In the genomic region with DNA sequence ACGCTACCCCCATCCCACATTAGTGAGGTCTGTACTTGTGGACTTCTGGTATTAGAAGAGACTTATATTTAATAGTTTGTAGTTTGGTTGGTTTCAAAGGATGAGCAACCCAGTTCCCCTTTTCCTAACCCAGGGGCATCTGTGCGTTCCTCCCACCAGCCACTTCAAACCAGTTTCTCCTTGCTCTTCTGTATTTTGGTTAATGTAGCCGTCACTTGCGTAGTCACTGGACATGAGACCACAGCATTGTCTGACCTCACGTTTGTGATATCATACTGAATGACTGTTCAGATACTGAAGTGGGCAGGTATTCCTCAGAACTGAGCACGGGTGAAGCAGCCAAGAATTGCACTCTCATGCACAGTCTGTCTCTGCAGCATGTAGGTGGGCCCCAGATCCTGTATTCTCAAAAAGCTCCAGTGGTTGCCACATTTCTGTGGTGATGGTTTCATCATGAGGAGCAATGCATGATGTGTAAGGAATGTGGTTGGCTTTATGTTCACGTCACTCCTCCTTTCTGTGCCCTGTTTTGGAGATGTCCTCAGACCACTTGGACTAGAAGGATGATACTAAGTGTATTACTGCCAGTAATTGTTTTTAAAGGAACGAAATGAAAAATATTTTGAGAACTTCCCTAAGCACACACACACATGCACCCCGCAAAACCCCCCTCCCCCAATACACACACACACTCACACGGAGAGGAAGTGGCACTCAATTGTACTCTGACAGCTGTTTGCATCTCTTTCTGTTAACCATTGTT, we compare ENCODE assay signal across 16 mouse cellular contexts.
DNase-seq lines count a peak whose midpoint lies in the region; ATAC-seq and TF ChIP-seq lines count a peak whose summit lies in the region.
"Had no signal": no experiment of that assay in that cellular context is flagged by ENCODE, and none has a peak within 500 bp of the region (broad histone marks: within the 10 kb centered on the region; RNA-seq: fewer than 3 reads in every experiment).

No protein-coding gene starts in this region.

- H3K9me3 ChIP-seq in neural tube, embryonic 11.5 days (ENCODE audit: control insufficient read depth, low read length), result no peaks in the 10 kb centered on the region
- H3K9me3 ChIP-seq: intestine, embryonic 15.5 days had no signal

- H3K4me1 ChIP-seq in neural tube, embryonic 11.5 days (ENCODE audit: control insufficient read depth, insufficient read depth, low read length), result no peaks in the 10 kb centered on the region
- H3K4me1 ChIP-seq in bone marrow, adult 2 months (ENCODE audit: control insufficient read depth, insufficient read depth, low read length), result peaks cover 6% of the 10 kb centered on the region
- H3K4me1 ChIP-seq: intestine, embryonic 15.5 days had no signal

- no peak overlapping the region for H3K27ac ChIP-seq in neural tube, embryonic 11.5 days (ENCODE audit: low read depth, low read length)
- peak overlapping the region; percentile 24; the same call in 1 of the 2 replicates for H3K27ac ChIP-seq in bone marrow, adult 2 months (ENCODE audit: control insufficient read depth, insufficient read depth, low read depth, low read length, poor library complexity)
- H3K27ac ChIP-seq: intestine, embryonic 15.5 days had no signal

- WGBS in neural tube, embryonic 11.5 days, result 87% methylated on average over 10 of the region's 10 CpGs
- 15% methylated on average over 10 of the region's 10 CpGs for WGBS in bone marrow, adult 2 months

- H3K4me3 ChIP-seq in neural tube, embryonic 11.5 days (ENCODE audit: low read depth, low read length), result no peak overlapping the region
- no peak overlapping the region for H3K4me3 ChIP-seq in bone marrow, adult 2 months (replicated peaks; ENCODE audit: control insufficient read depth, low read depth, low read length)
- H3K4me3 ChIP-seq: erythroblast, embryonic 14.5 days; intestine, embryonic 15.5 days had no signal

- ATAC-seq in neural tube, embryonic 11.5 days (ENCODE audit: insufficient read depth, low FRiP score, low TSS enrichment), result peak; percentile 23; the same call in 1 of the 2 replicates
- peak; percentile 83 for ATAC-seq in monocyte, adult 5-6 weeks (replicated peaks; ENCODE audit: insufficient number of reproducible peaks, low FRiP score, low TSS enrichment, poor library complexity, severe bottlenecking)
- ATAC-seq: intestine, embryonic 15.5 days; lung, postnatal 0 days had no signal

- no peak overlapping the region for H3K9ac ChIP-seq in neural tube, embryonic 11.5 days (ENCODE audit: low read length)
- H3K9ac ChIP-seq: intestine, embryonic 15.5 days had no signal

- no peak for TF ChIP-seq POLR2A in bone marrow, adult 2 months (IDR thresholded peaks at IDR 0.05; ENCODE audit: borderline replicate concordance, control insufficient read depth, low read depth, low read length)

- H3K27me3 ChIP-seq in neural tube, embryonic 11.5 days (ENCODE audit: control insufficient read depth, insufficient read depth, low read length), result no peaks in the 10 kb centered on the region
- H3K27me3 ChIP-seq: intestine, embryonic 15.5 days had no signal

- TF ChIP-seq CTCF in bone marrow, adult 2 months (IDR thresholded peaks at IDR 0.05; ENCODE audit: control insufficient read depth, insufficient read depth, low read length), result no peak

- intact Hi-C loops in heart, postnatal 14 days (cut with DNase I), result no loop called here

- DNase-seq in neural tube, embryonic 11.5 days (ENCODE audit: low spot score), result no peak
- DNase-seq in neural tube, embryonic 10.5 days (ENCODE audit: extremely low spot score, low spot score), result no peak
- peak; percentile 47 to 60 for DNase-seq in thymus, postnatal 36 days
- no peak for DNase-seq in embryo, embryonic 11 days
- no peak for DNase-seq in adrenal gland, adult (ENCODE audit: inconsistent age in 2 of 2, low spot score in 1 of 2)
- DNase-seq in heart, postnatal 14 days, result no peak
- DNase-seq: adrenal gland, postnatal 14 days; cerebellum, adult 11 months; kidney, postnatal 10 days; layer of hippocampus, postnatal 36 days had no signal

- H3K36me3 ChIP-seq in neural tube, embryonic 11.5 days (ENCODE audit: control insufficient read depth, insufficient read depth, low read length), result no peaks in the 10 kb centered on the region
- H3K36me3 ChIP-seq: intestine, embryonic 15.5 days had no signal

- H3K4me2 ChIP-seq in neural tube, embryonic 11.5 days (ENCODE audit: low read depth), result no peak overlapping the region
- H3K4me2 ChIP-seq: intestine, embryonic 15.5 days; midbrain, embryonic 11.5 days had no signal

Comparison
In these comparisons a context has a peak if more than half of its experiments do, and no peak if none do; other contexts are left out.
1. DNase-seq: peak in thymus, postnatal 36 days (2 of 2); none in neural tube, embryonic 11.5 days (single experiment), neural tube, embryonic 10.5 days (single experiment), embryo, embryonic 11 days (single experiment), adrenal gland, adult (0 of 2) and heart, postnatal 14 days (0 of 2).